Comparison of ENCODE assay signal across 17 mouse cellular contexts in the genomic region with DNA sequence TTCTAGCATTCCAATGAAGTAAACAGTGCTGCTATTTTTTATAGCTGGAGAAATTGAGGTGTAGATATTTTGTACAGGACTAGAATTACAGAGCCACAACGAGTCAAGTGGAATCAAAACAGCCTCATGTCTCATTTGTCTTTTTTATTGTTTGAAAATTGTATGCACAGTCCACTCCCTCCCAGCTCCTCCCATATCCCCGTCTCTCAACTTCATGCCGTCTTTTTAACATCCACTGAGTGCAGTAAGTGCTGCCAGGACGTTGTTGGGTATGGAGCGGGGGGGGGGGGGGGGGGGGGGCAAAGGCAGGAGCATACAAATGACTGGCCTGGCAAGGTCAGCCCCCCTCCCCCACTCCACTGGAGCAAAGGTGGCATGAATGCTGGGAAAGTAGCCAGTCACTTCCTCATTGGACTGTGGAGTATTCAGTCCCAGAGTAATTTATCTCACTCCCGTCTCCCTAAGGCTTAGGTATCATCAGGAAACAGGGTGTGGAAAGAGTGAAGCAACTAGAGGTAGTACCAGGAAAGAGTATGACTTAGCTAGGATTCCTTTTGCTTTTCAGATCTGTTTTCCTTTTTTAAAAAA. TPM values are rescaled to one million over a fixed set of nuclear protein-coding genes. Genes with fewer than 3 reads are reported as not detected.
A peak's percentile ranks its signal among the peaks of the same experiment; 100 is the strongest.
DNase-seq lines count a peak whose midpoint lies in the region; ATAC-seq and TF ChIP-seq lines count a peak whose summit lies in the region.
"Had no signal": no experiment of that assay in that cellular context is flagged by ENCODE, and none has a peak within 500 bp of the region (broad histone marks: within the 10 kb centered on the region; RNA-seq: fewer than 3 reads in every experiment).

No protein-coding gene starts in this region.

- no peaks in the 10 kb centered on the region for H3K27me3 ChIP-seq in heart, adult 2 months (ENCODE audit: control insufficient read depth, insufficient read depth, low read length)
- H3K27me3 ChIP-seq in heart, embryonic 12.5 days (replicated peaks) = no peaks in the 10 kb centered on the region
- H3K27me3 ChIP-seq in intestine, postnatal 0 days (replicated peaks; ENCODE audit: control insufficient read depth, insufficient read depth, low read length) = no peaks in the 10 kb centered on the region
- H3K27me3 ChIP-seq in hindbrain, embryonic 16.5 days (replicated peaks; ENCODE audit: control insufficient read depth, insufficient read depth, low read length) = no peaks in the 10 kb centered on the region
- H3K27me3 ChIP-seq: embryonic facial prominence, embryonic 12.5 days had no signal

- no peak overlapping the region for H3K4me2 ChIP-seq in heart, embryonic 12.5 days
- H3K4me2 ChIP-seq in intestine, postnatal 0 days (replicated peaks; ENCODE audit: low read depth) = peak overlapping the region; percentile 42
- H3K4me2 ChIP-seq in hindbrain, embryonic 16.5 days (ENCODE audit: low read length) = no peak overlapping the region
- H3K4me2 ChIP-seq: embryonic facial prominence, embryonic 12.5 days had no signal

- ATAC-seq in heart, embryonic 12.5 days (ENCODE audit: insufficient number of reproducible peaks, low FRiP score) = no peak; the same call in 1 of the 2 replicates
- ATAC-seq in intestine, postnatal 0 days = peak; percentile 96
- no peak for ATAC-seq in hindbrain, embryonic 16.5 days
- ATAC-seq in megakaryocyte progenitor cell, adult 5-6 weeks (replicated peaks; ENCODE audit: poor library complexity) = no peak

- H3K79me2 ChIP-seq in heart, adult 2 months (replicated peaks; ENCODE audit: control insufficient read depth, insufficient read depth, low read length) = no peaks in the 10 kb centered on the region

- no peaks in the 10 kb centered on the region; the same call in 1 of the 2 replicates for H3K9me3 ChIP-seq in heart, embryonic 12.5 days (replicated peaks)
- H3K9me3 ChIP-seq in intestine, postnatal 0 days (ENCODE audit: control insufficient read depth) = no peaks in the 10 kb centered on the region
- H3K9me3 ChIP-seq in hindbrain, embryonic 16.5 days (ENCODE audit: control insufficient read depth, low read length) = no peaks in the 10 kb centered on the region
- H3K9me3 ChIP-seq: embryonic facial prominence, embryonic 12.5 days had no signal

- intact Hi-C loops in heart, adult 2 months (cut with DNase I) = loop anchor here (5.0 to 10.0 kb wide), 6 partner anchors 103 to 860 kb away; no protein-coding TSS in a partner anchor

- no peak overlapping the region for H3K9ac ChIP-seq in heart, adult 2 months (ENCODE audit: low read depth, low read length)
- no peak overlapping the region for H3K9ac ChIP-seq in heart, embryonic 12.5 days
- H3K9ac ChIP-seq in intestine, postnatal 0 days (ENCODE audit: low read depth, low read length) = no peak overlapping the region
- no peak overlapping the region for H3K9ac ChIP-seq in hindbrain, embryonic 16.5 days (ENCODE audit: low read depth, low read length)
- H3K9ac ChIP-seq: embryonic facial prominence, embryonic 12.5 days; forebrain, postnatal 0 days had no signal

- 10% methylated on average over 6 of the region's 6 CpGs for WGBS in heart, adult 2 months
- 53% methylated on average over 5 of the region's 6 CpGs for WGBS in heart, embryonic 12.5 days
- WGBS in intestine, postnatal 0 days = 14% methylated on average over 4 of the region's 6 CpGs
- WGBS in hindbrain, embryonic 16.5 days = 38% methylated on average over 6 of the region's 6 CpGs

- no peaks in the 10 kb centered on the region for H3K4me1 ChIP-seq in heart, adult 2 months (ENCODE audit: control insufficient read depth, insufficient read depth, low read length)
- no peaks in the 10 kb centered on the region; the same call in 1 of the 2 replicates for H3K4me1 ChIP-seq in heart, embryonic 12.5 days (replicated peaks)
- H3K4me1 ChIP-seq in intestine, postnatal 0 days (replicated peaks; ENCODE audit: control insufficient read depth, insufficient read depth, low read length) = no peaks in the 10 kb centered on the region
- H3K4me1 ChIP-seq in hindbrain, embryonic 16.5 days (ENCODE audit: control insufficient read depth, insufficient read depth, low read depth, low read length) = no peaks in the 10 kb centered on the region

- no peak overlapping the region for H3K4me3 ChIP-seq in heart, adult 2 months
- H3K4me3 ChIP-seq in heart, embryonic 12.5 days = no peak overlapping the region
- no peak overlapping the region for H3K4me3 ChIP-seq in intestine, postnatal 0 days (ENCODE audit: low read depth, low read length)
- H3K4me3 ChIP-seq in hindbrain, embryonic 16.5 days (ENCODE audit: low read length) = no peak overlapping the region
- H3K4me3 ChIP-seq: embryonic facial prominence, embryonic 12.5 days had no signal

- no peaks in the 10 kb centered on the region for H3K36me3 ChIP-seq in heart, adult 2 months (ENCODE audit: control insufficient read depth, insufficient read depth, low read length)
- H3K36me3 ChIP-seq in heart, embryonic 12.5 days = no peaks in the 10 kb centered on the region
- no peaks in the 10 kb centered on the region for H3K36me3 ChIP-seq in intestine, postnatal 0 days (ENCODE audit: control insufficient read depth, insufficient read depth)
- H3K36me3 ChIP-seq in hindbrain, embryonic 16.5 days (ENCODE audit: control insufficient read depth, insufficient read depth, low read length) = no peaks in the 10 kb centered on the region
- H3K36me3 ChIP-seq: embryonic facial prominence, embryonic 12.5 days had no signal

- no peak for TF ChIP-seq CTCF in heart, adult 2 months (IDR thresholded peaks at IDR 0.05)
- TF ChIP-seq CTCF in intestine, postnatal 0 days (IDR thresholded peaks at IDR 0.05; ENCODE audit: low read depth) = no peak

- TF ChIP-seq EP300 in heart, adult 2 months (IDR thresholded peaks at IDR 0.05; ENCODE audit: insufficient read depth, low read depth, low read length) = no peak

- DNase-seq in heart, adult 2 months = peak; percentile 37 to 46
- peak; percentile 24 to 65 for DNase-seq in adrenal gland, postnatal 36 days
- DNase-seq in kidney, postnatal 36 days = peak; percentile 90 to 91
- DNase-seq in gastrocnemius, postnatal 4 days (ENCODE audit: low spot score in 2 of 2) = no peak
- DNase-seq: cerebellum, adult 9-11 months; left cerebral cortex, postnatal 4 days had no signal

- no peak for TF ChIP-seq POLR2A in heart, adult 2 months (IDR thresholded peaks at IDR 0.05; ENCODE audit: insufficient read depth, low read depth, low read length)

- H3K27ac ChIP-seq in heart, adult 2 months = peak overlapping the region; percentile 42
- H3K27ac ChIP-seq in heart, embryonic 12.5 days (ENCODE audit: poor library complexity, severe bottlenecking) = no peak overlapping the region
- peak overlapping the region; percentile 66; the same call in 1 of the 2 replicates for H3K27ac ChIP-seq in intestine, postnatal 0 days (ENCODE audit: low read depth, low read length)
- no peak overlapping the region for H3K27ac ChIP-seq in hindbrain, embryonic 16.5 days (ENCODE audit: low read depth, low read length)
- H3K27ac ChIP-seq: embryonic facial prominence, embryonic 12.5 days had no signal

RNA-seq across cellular contexts. Expression of a gene that starts 23.3 kb away (rescaled TPM):
- not detected for total RNA-seq in heart, adult 2 months (2021)
- 0.23 TPM in 1 of 2 replicates, not detected in the other for polyA plus RNA-seq in heart, adult 2 months (2012; rRNA removed)
- polyA plus RNA-seq in heart, embryonic 12.5 days (2016; fragmentation: Nextera tagmentation; extraction: Ambion mirVana) = 0.32 TPM in 1 of 2 replicates, not detected in the other
- total RNA-seq in adrenal gland, postnatal 36 days (2021) = 1 to 10 TPM; 1.2 to 1.5 TPM
- polyA plus RNA-seq in intestine, postnatal 0 days (2015; fragmentation: Nextera tagmentation; extraction: Ambion mirVana) = 0.05 and 0.09 TPM in 2 replicates
- 1 to 10 TPM in 1 of 2 experiments, under 1 TPM in 1; 0.47 to 3.2 TPM for total RNA-seq in gastrocnemius, postnatal 4 days (2021)
- polyA plus RNA-seq in hindbrain, embryonic 16.5 days (2015; fragmentation: Nextera tagmentation; extraction: Ambion mirVana) = 0.56 and 0.68 TPM in 2 replicates
- total RNA-seq in megakaryocyte progenitor cell, adult 5-6 weeks (2015) = not detected in 2 replicates
- total RNA-seq in megakaryocyte progenitor cell, adult 5-6 weeks (2017) = not detected in 2 replicates
- total RNA-seq: forebrain, postnatal 0 days; layer of hippocampus, adult 18-20 months; left cerebral cortex, postnatal 4 days had no signal
- polyA plus RNA-seq: embryonic facial prominence, embryonic 12.5 days; midbrain, postnatal 0 days; spleen, adult 2 months had no signal

RNA-seq across cellular contexts. Expression of a gene that starts 59.6 kb away (rescaled TPM):
- not detected for total RNA-seq in heart, adult 2 months (2021)
- polyA plus RNA-seq in heart, adult 2 months (2012; rRNA removed) = 0.06 TPM in 1 of 2 replicates, not detected in the other
- polyA plus RNA-seq in heart, embryonic 12.5 days (2016; fragmentation: Nextera tagmentation; extraction: Ambion mirVana) = 0.19 and 0.31 TPM in 2 replicates
- total RNA-seq in adrenal gland, postnatal 36 days (2021) = under 1 TPM in 1 of 2 experiments, not detected in 1; 0.26 TPM
- 0.04 TPM in 1 of 2 replicates, not detected in the other for polyA plus RNA-seq in intestine, postnatal 0 days (2015; fragmentation: Nextera tagmentation; extraction: Ambion mirVana)
- total RNA-seq in gastrocnemius, postnatal 4 days (2021) = under 1 TPM in 1 of 2 experiments, not detected in 1; 0.13 TPM
- 0.07 and 0.11 TPM in 2 replicates for polyA plus RNA-seq in hindbrain, embryonic 16.5 days (2015; fragmentation: Nextera tagmentation; extraction: Ambion mirVana)
- total RNA-seq in megakaryocyte progenitor cell, adult 5-6 weeks (2015) = not detected in 2 replicates
- total RNA-seq in megakaryocyte progenitor cell, adult 5-6 weeks (2017) = not detected in 2 replicates
- total RNA-seq: midbrain, postnatal 0 days had no signal
- polyA plus RNA-seq: embryonic facial prominence, embryonic 12.5 days; forebrain, postnatal 0 days; midbrain, postnatal 0 days; spleen, adult 2 months had no signal

RNA-seq across cellular contexts. Expression of a gene that starts 59.8 kb away (rescaled TPM):
- total RNA-seq in heart, adult 2 months (2021) = not detected
- polyA plus RNA-seq in heart, adult 2 months (2012; rRNA removed) = 0.06 TPM in 1 of 2 replicates, not detected in the other
- 0.14 and 0.42 TPM in 2 replicates for polyA plus RNA-seq in heart, embryonic 12.5 days (2016; fragmentation: Nextera tagmentation; extraction: Ambion mirVana)
- total RNA-seq in adrenal gland, postnatal 36 days (2021) = under 1 TPM in 1 of 2 experiments, not detected in 1; 0.10 TPM
- 0.58 and 0.90 TPM in 2 replicates for polyA plus RNA-seq in intestine, postnatal 0 days (2015; fragmentation: Nextera tagmentation; extraction: Ambion mirVana)
- under 1 TPM; 0.10 to 0.23 TPM for total RNA-seq in gastrocnemius, postnatal 4 days (2021)
- polyA plus RNA-seq in hindbrain, embryonic 16.5 days (2015; fragmentation: Nextera tagmentation; extraction: Ambion mirVana) = 0.24 and 0.42 TPM in 2 replicates
- total RNA-seq in megakaryocyte progenitor cell, adult 5-6 weeks (2015) = not detected in 2 replicates
- total RNA-seq in megakaryocyte progenitor cell, adult 5-6 weeks (2017) = not detected in 2 replicates
- total RNA-seq: midbrain, postnatal 0 days had no signal
- polyA plus RNA-seq: gonadal fat pad, adult 2 months; lung, embryonic 16.5 days; spleen, adult 2 months had no signal

Comparison
In these comparisons a context has a peak if more than half of its experiments do, and no peak if none do; other contexts are left out.
1. H3K27ac ChIP-seq: peak in heart, adult 2 months (single experiment) and intestine, postnatal 0 days (single experiment); none in heart, embryonic 12.5 days (single experiment) and hindbrain, embryonic 16.5 days (single experiment).
2. DNase-seq: peak in heart, adult 2 months (2 of 2), adrenal gland, postnatal 36 days (2 of 2) and kidney, postnatal 36 days (2 of 2); none in gastrocnemius, postnatal 4 days (0 of 2).